Mouse (Mus musculus): ENCODE measurements at regions not wholly inside any gene's neighbourhood (a gene's known extent, or its start where the extent isn't known, plus 50 kb on each side); places are given as distances from the start of the nearest gene placed in this dataset.

DNA sequence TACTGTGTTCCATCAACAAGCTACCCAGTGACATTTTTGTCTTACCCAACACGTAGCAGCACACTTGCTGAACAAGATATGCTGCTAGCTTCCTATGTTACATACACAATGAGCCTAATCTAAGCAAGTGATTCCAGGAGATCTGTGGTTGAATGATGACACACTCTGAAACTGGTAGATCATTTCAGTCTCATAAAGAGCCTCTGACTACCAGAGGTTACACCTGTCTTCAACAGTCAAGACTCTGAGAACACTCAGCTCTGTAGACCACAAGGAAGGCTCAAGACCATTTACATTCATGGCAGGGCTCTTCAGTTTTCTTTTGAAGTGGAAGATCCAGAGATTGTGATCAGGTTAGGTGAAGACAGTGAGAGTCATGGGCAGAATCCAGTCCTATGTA lies 501.3 kb upstream of the Adamts16 start:
- DNase-seq: no peak

- no peak for DNase-seq
Observed at GRCm38 (mm10) chr13:71338700-71339099, 497.1 kb upstream of the Adamts16 start.

DNA sequence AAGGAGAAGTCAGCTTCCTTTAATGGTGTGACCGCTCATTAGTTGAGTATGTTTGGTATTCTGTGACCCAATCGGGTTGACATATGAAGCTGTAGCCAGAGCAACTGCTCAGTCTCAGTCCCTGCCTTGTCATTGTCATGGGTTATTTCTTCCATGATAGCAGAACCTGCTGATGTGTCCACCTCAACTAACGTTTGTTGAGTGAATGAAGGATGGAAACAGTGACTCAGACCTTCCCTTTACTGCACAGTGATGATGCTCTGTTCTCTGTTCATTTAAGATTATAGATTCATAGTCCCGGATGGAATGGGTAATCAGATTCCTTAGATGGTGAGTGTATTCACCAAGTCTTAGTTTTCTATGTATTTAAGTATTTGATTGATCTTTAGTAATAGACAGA lies 493.3 kb upstream of the Adamts16 start:
- DNase-seq: no peak

- DNase-seq: no peak
Observed at GRCm38 (mm10) chr13:71333146-71333545, 491.5 kb upstream of the Adamts16 start.

DNA sequence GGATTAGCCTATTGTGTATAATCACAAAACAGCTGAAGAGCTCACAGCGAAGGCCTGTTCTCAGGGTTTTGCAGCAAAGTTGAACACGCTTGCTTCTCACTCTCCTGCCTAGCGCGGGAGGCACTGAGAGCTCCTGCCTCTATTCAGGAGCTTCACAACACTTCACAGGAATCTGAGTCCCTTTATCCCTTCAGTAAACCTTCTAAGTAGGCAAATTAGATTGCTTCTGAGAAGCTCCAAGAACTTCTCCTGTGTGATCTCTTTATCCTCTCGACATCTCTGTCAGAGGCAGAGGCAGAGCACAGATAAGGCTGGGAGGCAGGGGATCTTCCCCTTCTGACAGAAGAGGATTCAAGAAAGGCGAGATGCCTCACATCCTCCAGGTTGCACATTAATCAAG lies 488.7 kb upstream of the Adamts16 start:
- DNase-seq: no peak

DNA sequence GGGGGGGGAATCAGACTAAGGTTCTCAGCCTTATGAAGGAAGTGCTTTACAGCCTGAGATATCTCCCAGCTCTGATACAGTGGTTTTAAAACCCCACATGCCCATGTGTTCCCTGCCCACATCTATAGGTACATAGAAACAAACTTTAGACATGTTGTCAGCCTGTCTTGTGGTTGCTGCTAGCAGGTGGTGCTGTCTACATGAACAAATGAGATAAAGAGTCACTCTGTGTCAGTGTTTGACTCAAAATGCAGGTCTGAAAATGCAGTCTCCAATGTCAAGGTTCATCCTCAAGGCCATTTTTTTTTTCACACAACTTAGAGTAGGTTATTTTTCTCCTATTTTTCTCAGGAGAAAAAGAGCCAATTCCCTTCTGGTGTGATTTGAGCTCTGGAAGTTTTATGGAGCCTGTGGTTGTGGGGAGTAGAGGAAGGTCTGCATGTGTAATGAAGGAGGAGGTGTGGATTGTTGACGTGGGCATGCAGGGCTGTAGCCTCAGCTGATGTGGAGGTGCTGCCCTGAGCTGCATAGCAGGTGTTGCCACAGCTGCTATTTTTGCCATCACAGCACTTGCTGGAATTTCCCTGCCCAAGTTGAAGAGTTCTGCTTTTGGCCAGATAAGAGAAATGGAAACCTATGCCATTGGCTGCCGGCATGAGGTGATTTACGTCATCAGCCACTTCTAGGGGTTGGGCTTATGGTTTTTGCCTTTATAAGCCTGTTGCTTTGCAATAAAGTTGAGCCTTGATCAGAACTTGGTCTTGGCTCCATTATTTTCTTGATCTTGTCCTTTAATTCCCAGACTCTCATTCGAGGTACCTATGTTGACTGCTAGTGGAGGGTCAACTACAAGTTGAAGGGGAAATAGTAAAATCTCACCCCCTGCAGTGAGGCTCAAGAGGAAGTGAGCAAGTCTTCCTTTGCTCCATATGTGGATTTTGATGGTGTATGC lies 486.5 kb upstream of the Adamts16 start:
- no peak for DNase-seq

DNA sequence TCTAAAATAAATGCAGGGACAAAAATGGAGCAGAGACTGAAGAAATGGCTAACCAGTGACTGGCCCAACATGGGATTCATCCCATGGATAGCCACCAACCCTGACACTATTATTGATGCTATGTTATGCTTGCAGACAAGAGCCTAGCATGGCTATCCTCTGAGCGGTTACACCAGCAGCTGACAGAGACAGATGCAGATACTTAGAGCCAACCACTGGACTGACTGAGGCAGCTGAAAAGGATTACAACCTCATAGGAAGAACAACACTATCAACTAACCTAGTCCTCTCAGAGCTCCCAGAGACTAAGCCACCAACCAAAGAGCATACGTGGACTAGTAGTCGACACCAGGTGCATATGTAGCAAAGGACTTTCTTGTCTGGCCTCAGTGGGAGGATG lies 478.9 kb upstream of the Adamts16 start:
- no peak for DNase-seq

DNA sequence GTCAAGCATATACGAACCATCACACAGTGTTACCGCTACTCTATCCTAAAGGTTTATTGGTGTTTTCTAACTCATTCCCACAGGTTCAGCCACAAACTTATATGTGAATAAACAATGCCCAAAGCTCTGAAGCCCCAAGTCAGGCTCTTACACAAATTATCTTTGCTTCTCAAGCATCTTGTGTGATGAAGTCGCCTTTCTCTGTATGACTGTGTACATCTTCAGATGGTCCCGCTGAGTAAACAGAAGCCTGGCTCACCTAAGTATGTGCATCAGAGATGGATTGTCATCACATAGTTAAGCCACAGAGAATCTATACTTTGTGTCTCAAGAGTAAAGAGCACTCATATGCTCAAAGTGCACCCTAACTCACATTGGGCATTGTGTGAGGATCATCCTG lies 462.3 kb upstream of the Adamts16 start:
- no peak for DNase-seq

GRCm38 (mm10) chr13:71275991-71276390 lies 434.4 kb upstream of the Adamts16 start:
- no peak for DNase-seq

DNA sequence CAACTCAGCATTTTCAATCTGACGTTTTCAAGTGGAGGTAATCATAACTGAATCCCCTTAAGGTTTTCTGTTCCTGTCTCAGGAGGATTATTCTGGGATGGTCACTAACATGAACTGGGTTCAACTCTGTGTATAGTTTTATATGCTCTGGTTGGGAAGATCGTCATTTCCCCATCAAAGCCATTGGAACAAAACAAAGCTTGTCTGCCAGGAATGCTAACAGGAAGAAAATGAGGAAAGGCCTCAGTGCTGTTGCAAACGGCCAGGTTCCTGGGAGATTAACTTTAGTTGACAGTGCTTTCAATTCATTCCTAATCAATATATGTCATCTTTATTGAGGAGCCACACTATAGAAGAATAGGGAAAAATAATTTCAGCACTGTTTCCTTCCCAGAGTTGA lies 432.5 kb upstream of the Adamts16 start:
- no peak for DNase-seq

- peak; percentile 7 for DNase-seq
Observed at GRCm38 (mm10) chr13:71273485-71273884, 431.9 kb upstream of the Adamts16 start.

- DNase-seq: no peak
Observed at GRCm38 (mm10) chr13:71273067-71273466, 431.5 kb upstream of the Adamts16 start.

GRCm38 (mm10) chr13:71272431-71272830 lies 430.8 kb upstream of the Adamts16 start:
- peak; percentile 72 for DNase-seq

- no peak for DNase-seq
Observed at GRCm38 (mm10) chr13:71271727-71272418, 430.3 kb upstream of the Adamts16 start.

GRCm38 (mm10) chr13:71270370-71270769 lies 428.8 kb upstream of the Adamts16 start:
- no peak for DNase-seq

GRCm38 (mm10) chr13:71269496-71269895 lies 427.9 kb upstream of the Adamts16 start:
- DNase-seq: no peak

DNA sequence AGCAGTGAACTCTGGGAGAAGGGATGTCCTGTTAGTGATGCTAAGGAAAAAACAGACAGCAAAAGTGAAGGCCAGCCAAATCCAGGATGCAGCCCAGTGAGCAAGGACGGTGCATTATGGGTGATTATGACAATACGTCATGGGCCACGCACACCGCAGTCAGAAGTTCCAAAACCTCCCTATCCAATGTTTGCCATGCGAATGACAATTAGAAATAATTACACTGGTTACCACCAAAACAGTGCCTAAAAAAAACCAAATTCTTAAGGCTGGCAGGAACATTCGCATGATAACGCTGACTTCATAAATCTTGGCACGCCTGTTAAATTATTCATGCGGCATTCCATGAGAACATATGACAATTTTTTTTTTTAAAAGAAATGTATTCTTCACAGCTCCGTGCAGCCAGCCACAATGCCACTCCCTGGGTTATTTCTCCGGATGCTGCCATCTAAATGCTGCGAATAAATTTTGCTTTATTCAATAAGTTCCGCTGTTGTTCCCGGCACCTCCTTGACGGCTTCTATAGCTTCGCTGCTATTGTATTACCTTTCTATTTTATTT lies 421.8 kb upstream of the Adamts16 start:
- DNase-seq: no peak

- DNase-seq: peak; percentile 36
Observed at GRCm38 (mm10) chr13:71262575-71263295, 421.1 kb upstream of the Adamts16 start.

DNA sequence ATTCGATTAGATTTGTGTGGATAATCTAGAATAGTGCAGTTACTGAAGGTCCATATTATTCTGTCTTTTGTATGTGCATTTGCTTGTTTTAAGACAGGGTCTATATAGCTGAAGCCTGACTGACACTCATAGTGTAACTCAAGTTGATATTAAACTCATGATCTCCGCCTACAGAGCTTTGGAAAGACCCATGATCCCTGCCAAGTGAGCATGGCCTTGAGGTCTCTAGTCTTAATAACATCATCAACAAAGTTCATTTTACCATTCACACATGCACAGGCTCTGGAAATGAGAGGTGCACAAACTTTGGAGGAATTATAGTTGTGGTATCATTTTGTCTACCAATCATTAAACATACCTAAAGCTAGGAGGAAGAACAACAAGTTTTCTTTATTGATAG lies 412.4 kb upstream of the Adamts16 start:
- DNase-seq: no peak

DNA sequence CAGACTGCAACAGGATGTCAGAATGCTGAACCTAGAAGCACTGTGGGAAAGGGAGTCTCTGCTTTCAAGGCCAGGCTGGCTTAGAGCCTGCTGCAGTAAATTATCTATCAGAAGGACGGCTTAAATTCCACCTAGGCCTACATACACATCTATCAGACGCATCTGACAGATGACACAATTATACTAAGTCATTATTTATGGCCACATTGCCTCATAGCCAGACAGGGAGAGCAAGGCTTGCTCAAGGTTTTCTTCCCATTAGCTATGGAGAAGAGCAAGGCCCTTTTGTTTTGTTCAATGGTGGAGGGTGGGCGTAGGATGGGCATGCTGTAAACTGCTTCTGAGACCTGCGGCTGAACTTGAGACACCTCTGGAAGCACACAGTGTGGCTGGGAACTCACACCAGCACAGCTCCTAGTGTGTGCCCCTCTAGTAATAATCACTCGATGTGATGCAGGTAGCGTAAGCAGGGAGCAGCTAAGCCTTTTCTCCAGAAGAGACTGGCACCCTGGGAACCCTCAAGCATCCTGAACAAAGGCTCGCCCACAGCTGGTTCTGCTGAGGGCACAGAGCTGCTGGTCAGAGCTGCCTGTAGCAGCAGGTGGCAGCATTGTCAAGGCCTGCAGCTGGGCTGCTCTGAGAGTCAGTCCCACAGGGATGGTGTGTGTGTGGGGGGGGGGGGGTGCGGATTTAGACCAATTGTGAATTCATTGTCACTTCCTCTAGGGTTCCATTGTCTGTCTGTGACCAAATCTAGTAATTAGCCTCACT lies 406.8 kb upstream of the Adamts16 start:
- DNase-seq: peak; percentile 77

DNA sequence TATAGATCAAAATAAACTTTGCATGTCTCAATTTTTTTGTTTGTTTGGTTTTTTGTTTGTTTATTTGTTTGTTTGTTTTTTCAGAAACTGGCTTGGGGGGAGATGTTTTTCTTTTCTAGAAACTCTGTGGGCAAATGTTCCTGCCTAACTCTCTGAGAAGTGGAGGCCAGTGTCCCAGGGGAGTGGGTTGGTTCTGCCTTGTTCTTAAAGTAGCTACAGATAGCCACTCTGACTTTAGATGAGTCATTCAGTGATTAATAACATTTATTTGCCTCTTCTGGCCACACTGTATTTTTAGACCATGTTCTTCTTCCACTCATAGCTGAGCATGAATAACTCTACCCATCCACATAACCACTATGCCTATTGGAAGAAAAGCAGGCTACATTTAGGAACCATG lies 405.6 kb upstream of the Adamts16 start:
- no peak for DNase-seq

- DNase-seq: no peak
Observed at GRCm38 (mm10) chr13:71245326-71245725, 403.7 kb upstream of the Adamts16 start.
